Mouse (Mus musculus): Measurements from ENCODE around the gene 0610040J01Rik. TPM values are rescaled to one million over a fixed set of nuclear protein-coding genes. Genes with fewer than 3 reads are reported as not detected.

Gene 0610040J01Rik
- total RNA-seq (2021) = 1 to 10 TPM; 7.4 TPM
- long read RNA-seq, transcript 0610040J01Rik-201 (4 exons, 2,008 nt) = major isoform, 11 of 13 reads
- long read RNA-seq, partial matches to known transcripts = 0 of 13 reads
- long read RNA-seq, other reads (novel, unspliced or antisense) = 1 of 13 reads

- DNase-seq (ENCODE audit: low spot score in 2 of 2) = peak; percentile 69 to 81
Observed at GRCm38 (mm10) chr5:63811819-63812508, at the start of gene 0610040J01Rik. Gene 0610040J01Rik (plus strand): TSS chr5:63812363.

- DNase-seq (ENCODE audit: low spot score in 2 of 2) = peak; percentile 34 to 44
Observed at GRCm38 (mm10) chr5:63765886-63766285, 46.3 kb upstream of the 0610040J01Rik start.

- peak; percentile 77 to 78 for DNase-seq (ENCODE audit: low spot score in 2 of 2)
Observed at GRCm38 (mm10) chr5:63766715-63767114, 45.4 kb upstream of the 0610040J01Rik start.

- peak; percentile 9 to 35 for DNase-seq (ENCODE audit: low spot score in 2 of 2)
Observed at GRCm38 (mm10) chr5:63767464-63767863, 44.7 kb upstream of the 0610040J01Rik start.

- DNase-seq (ENCODE audit: low spot score in 2 of 2) = no peak
Observed at GRCm38 (mm10) chr5:63768220-63768619, 43.9 kb upstream of the 0610040J01Rik start.

- peak; percentile 35 to 41 for DNase-seq (ENCODE audit: low spot score in 2 of 2)
Observed at GRCm38 (mm10) chr5:63772971-63773370, 39.2 kb upstream of the 0610040J01Rik start.

GRCm38 (mm10) chr5:63773603-63774002, 38.6 kb upstream of the 0610040J01Rik start:
- no peak for DNase-seq (ENCODE audit: low spot score in 2 of 2)

GRCm38 (mm10) chr5:63788156-63788826, 23.9 kb upstream of the 0610040J01Rik start:
- no peak for DNase-seq (ENCODE audit: low spot score in 2 of 2)

- DNase-seq (ENCODE audit: low spot score in 2 of 2) = no peak
Observed at GRCm38 (mm10) chr5:63812509-63812865, 324 bp downstream of the 0610040J01Rik start.

- DNase-seq (ENCODE audit: low spot score in 2 of 2) = no peak
Observed at GRCm38 (mm10) chr5:63816643-63817042, 4.5 kb downstream of the 0610040J01Rik start.

GRCm38 (mm10) chr5:63817270-63817669, 5.1 kb downstream of the 0610040J01Rik start:
- no peak for DNase-seq (ENCODE audit: low spot score in 2 of 2)

GRCm38 (mm10) chr5:63818975-63819374, 6.8 kb downstream of the 0610040J01Rik start:
- no peak for DNase-seq (ENCODE audit: low spot score in 2 of 2)

- no peak for DNase-seq (ENCODE audit: low spot score in 2 of 2)
Observed at GRCm38 (mm10) chr5:63819519-63819918, 7.4 kb downstream of the 0610040J01Rik start.

GRCm38 (mm10) chr5:63821176-63821575, 9.0 kb downstream of the 0610040J01Rik start:
- peak; percentile 22 to 30 for DNase-seq (ENCODE audit: low spot score in 2 of 2)

- no peak for DNase-seq (ENCODE audit: low spot score in 2 of 2)
Observed at GRCm38 (mm10) chr5:63821860-63822259, 9.7 kb downstream of the 0610040J01Rik start.

GRCm38 (mm10) chr5:63823362-63824332, 11.5 kb downstream of the 0610040J01Rik start:
- no peak for DNase-seq (ENCODE audit: low spot score in 2 of 2)

GRCm38 (mm10) chr5:63824599-63825350, 12.6 kb downstream of the 0610040J01Rik start:
- no peak for DNase-seq (ENCODE audit: low spot score in 2 of 2)

GRCm38 (mm10) chr5:63825881-63826280, 13.7 kb downstream of the 0610040J01Rik start:
- DNase-seq (ENCODE audit: low spot score in 2 of 2) = no peak

GRCm38 (mm10) chr5:63827006-63827405, 14.8 kb downstream of the 0610040J01Rik start:
- no peak for DNase-seq (ENCODE audit: low spot score in 2 of 2)

GRCm38 (mm10) chr5:63827415-63828053, 15.4 kb downstream of the 0610040J01Rik start:
- DNase-seq (ENCODE audit: low spot score in 2 of 2) = no peak
